In genomic region chr10:54075441-54076010, GRCm38 (mm10) we compare ENCODE assay signal across 8 mouse cellular contexts. TPM values are rescaled to one million over a fixed set of nuclear protein-coding genes. Genes with fewer than 3 reads are reported as not detected.
DNase-seq lines count a peak whose midpoint lies in the region; ATAC-seq and TF ChIP-seq lines count a peak whose summit lies in the region.

No protein-coding gene starts in this region.

- 0 out of 2 replicates have a peak overlapping the region, but pooled peaks have one; percentile 21 for H3K27ac ChIP-seq in forebrain, postnatal 0 days (ENCODE audit: low read depth, low read length)
- H3K27ac ChIP-seq in lung, embryonic 14.5 days (ENCODE audit: low read depth) = no peak overlapping the region

- 2% methylated on average over 66 of the region's 68 CpGs for WGBS in forebrain, postnatal 0 days
- under 1% methylated on average over 66 of the region's 68 CpGs for WGBS in lung, embryonic 14.5 days

- no peaks in the 10 kb centered on the region for H3K27me3 ChIP-seq in forebrain, postnatal 0 days (ENCODE audit: insufficient read depth, low read length)
- no peaks in the 10 kb centered on the region for H3K27me3 ChIP-seq in lung, embryonic 14.5 days (ENCODE audit: insufficient read depth, low read length)

- DNase-seq in MEL-GATA-1-ER (ENCODE audit: extremely low read depth, low read depth) = peak; percentile 61
- peak; percentile 45 for DNase-seq in cerebellum, adult 8-10 months
- peak; percentile 86 for DNase-seq in forebrain, postnatal 0 days
- peak; percentile 97 for DNase-seq in heart, postnatal 4 days
- DNase-seq in layer of hippocampus, adult 8-10 months (ENCODE audit: low spot score in 2 of 2) = peak; percentile 79 to 82
- peak; percentile 94 for DNase-seq in lung, embryonic 14.5 days
- DNase-seq in testis, postnatal 14 days (ENCODE audit: low spot score) = peak; percentile 85

- no peaks in the 10 kb centered on the region for H3K9me3 ChIP-seq in forebrain, postnatal 0 days (ENCODE audit: low read length)
- no peaks in the 10 kb centered on the region for H3K9me3 ChIP-seq in lung, embryonic 14.5 days (ENCODE audit: low read depth, low read length)

- TF ChIP-seq CTCF in forebrain, postnatal 0 days (IDR thresholded peaks at IDR 0.05; ENCODE audit: low read depth) = no peak
- peak; percentile 6; the same call in 1 of the 2 replicates for TF ChIP-seq CTCF in lung, embryonic 14.5 days (IDR thresholded peaks at IDR 0.05; ENCODE audit: low read depth)

- H3K4me1 ChIP-seq in forebrain, postnatal 0 days (ENCODE audit: insufficient read depth) = no peaks in the 10 kb centered on the region
- 0 out of 2 replicates have a peak, but pooled peaks cover 3% of the 10 kb centered on the region for H3K4me1 ChIP-seq in lung, embryonic 14.5 days (ENCODE audit: insufficient read depth)

- ATAC-seq in forebrain, postnatal 0 days = peak; percentile 96
- ATAC-seq in lung, embryonic 14.5 days (ENCODE audit: insufficient read depth) = peak; percentile 98
- peak; percentile 89 for ATAC-seq in neutrophil, adult 5-6 weeks (ENCODE audit: extremely low read depth, insufficient number of reproducible peaks, low FRiP score, poor library complexity, severe bottlenecking)

- peak overlapping the region; percentile 99 for H3K4me2 ChIP-seq in forebrain, postnatal 0 days (ENCODE audit: low read depth)
- peak overlapping the region; percentile 97 for H3K4me2 ChIP-seq in lung, embryonic 14.5 days

- peak overlapping the region; percentile 70 for H3K4me3 ChIP-seq in forebrain, postnatal 0 days (ENCODE audit: low read depth, low read length)
- peak overlapping the region; percentile 70 for H3K4me3 ChIP-seq in lung, embryonic 14.5 days (ENCODE audit: low read depth, low read length)

- H3K9ac ChIP-seq in forebrain, postnatal 0 days = peak overlapping the region; percentile 59
- H3K9ac ChIP-seq in lung, embryonic 14.5 days = peak overlapping the region; percentile 67

- no peaks in the 10 kb centered on the region for H3K36me3 ChIP-seq in forebrain, postnatal 0 days (ENCODE audit: insufficient read depth)
- H3K36me3 ChIP-seq in lung, embryonic 14.5 days (ENCODE audit: insufficient read depth) = no peaks in the 10 kb centered on the region

RNA-seq across cellular contexts. Expression of gene Man1a, which starts 0.9 kb away (rescaled TPM):
- 24.6 and 25.4 TPM in 2 replicates for total RNA-seq in forebrain, postnatal 0 days (2014; rRNA removed)
- polyA plus RNA-seq in forebrain, postnatal 0 days (2015; fragmentation: Nextera tagmentation; extraction: Ambion mirVana) = 3.8 and 4.7 TPM in 2 replicates
- 10 to 100 TPM; 21.4 to 22.1 TPM for total RNA-seq in heart, postnatal 4 days (2021)
- total RNA-seq in layer of hippocampus, adult 8-10 months (2022) = 10 to 100 TPM; 62.8 to 66.7 (median 65.3) TPM
- 4.7 and 4.8 TPM in 2 replicates for polyA plus RNA-seq in lung, embryonic 14.5 days (2014; fragmentation: Nextera tagmentation; extraction: Ambion mirVana)
- total RNA-seq in neutrophil, adult 5-6 weeks (2017) = 271 and 280 TPM in 2 replicates

Comparison
In these comparisons a context has a peak if more than half of its experiments do, and no peak if none do; other contexts are left out.
1. DNase-seq: peak in every context shown above with its lines; median percentile 97 in heart, postnatal 4 days; 94 in lung, embryonic 14.5 days; 86 in forebrain, postnatal 0 days; 85 in testis, postnatal 14 days; 80 in layer of hippocampus, adult 8-10 months; 61 in MEL-GATA-1-ER; 45 in cerebellum, adult 8-10 months.